Mouse (Mus musculus): Measurements from ENCODE around the gene Trim40.

DNA sequence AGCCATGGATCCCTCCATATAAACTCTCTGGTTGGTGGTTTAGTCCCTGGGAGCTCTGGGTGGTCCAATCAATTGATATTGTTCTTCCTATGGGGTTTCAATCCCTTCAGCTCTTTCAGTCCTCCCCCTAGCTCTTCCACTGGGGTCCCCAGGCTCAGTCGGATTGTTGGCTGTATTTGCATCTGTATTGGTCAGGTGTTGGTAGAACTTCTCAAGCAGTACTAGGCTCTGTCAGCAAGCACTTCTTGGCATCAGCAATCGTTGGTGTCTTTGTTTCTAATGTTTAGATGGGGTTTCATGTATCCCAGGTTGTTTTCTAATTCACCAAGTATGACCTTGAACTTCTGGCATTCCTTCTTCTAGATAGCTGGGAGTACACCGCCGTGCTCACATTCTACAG is 57.2 kb downstream of the Trim40 start:
- TF ChIP-seq CTCF (IDR thresholded peaks at IDR 0.05; ENCODE audit: borderline replicate concordance, control insufficient read depth, extremely low read depth, insufficient read depth, low read length, poor library complexity) (no peak), POLR2A (IDR thresholded peaks at IDR 0.05; ENCODE audit: control insufficient read depth, extremely low read depth, insufficient read depth, low read length, poor library complexity) (no peak)

Data from thymus, adult 2 months (tissue).